Mouse (Mus musculus) CD4-positive, CD25-positive, alpha-beta regulatory T cell, adult 4 months (primary cell): Measurements from ENCODE around the gene Carm1. TPM values are rescaled to one million over a fixed set of nuclear protein-coding genes. Genes with fewer than 3 reads are reported as not detected.
A peak's percentile ranks its signal among the peaks of the same experiment; 100 is the strongest.

Experiments used
- ATAC-seq: one replicate; pipeline ENCODE4 v1.8.0; 2017
- polyA plus RNA-seq, 2 experiments: library from polyadenylated mRNA; unstranded; fragments of 100-300 nt; shearing (Covaris generic); gene quantifications; one replicate each; pipeline ENCODE4 v1.2.1; 2017

Gene Carm1
- polyA plus RNA-seq, 2 experiments from 2014 or later, result 7.1 to 11.4 TPM

DNA sequence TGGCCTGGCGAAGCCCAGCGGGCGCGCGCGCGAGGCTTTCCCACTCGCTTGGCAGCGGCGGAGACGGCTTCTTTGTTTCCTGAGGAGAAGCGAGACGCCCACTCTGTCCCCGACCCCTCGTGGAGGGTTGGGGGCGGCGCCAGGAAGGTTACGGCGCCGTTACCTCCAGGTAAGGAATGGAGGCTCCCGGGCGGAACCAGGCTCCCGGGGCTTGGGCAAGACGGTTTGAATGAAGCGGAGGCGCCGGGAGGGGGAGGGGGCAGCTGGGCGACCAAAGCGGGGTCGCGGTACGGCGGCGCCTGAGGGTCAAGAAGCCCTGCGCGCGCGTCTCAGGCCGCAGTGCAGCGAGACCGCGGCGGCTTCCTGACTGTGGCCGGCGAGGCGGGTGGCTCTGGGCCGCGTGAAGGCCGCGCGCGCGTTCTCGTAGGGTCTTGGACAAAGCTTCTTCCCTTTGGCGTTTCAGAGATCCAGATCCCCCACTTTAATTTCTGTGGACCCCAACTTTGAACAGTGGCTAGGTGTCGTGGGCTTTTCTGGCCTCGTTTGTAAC, 69.6 kb downstream of the Carm1 start:
- ATAC-seq, result peak; percentile 36

DNA sequence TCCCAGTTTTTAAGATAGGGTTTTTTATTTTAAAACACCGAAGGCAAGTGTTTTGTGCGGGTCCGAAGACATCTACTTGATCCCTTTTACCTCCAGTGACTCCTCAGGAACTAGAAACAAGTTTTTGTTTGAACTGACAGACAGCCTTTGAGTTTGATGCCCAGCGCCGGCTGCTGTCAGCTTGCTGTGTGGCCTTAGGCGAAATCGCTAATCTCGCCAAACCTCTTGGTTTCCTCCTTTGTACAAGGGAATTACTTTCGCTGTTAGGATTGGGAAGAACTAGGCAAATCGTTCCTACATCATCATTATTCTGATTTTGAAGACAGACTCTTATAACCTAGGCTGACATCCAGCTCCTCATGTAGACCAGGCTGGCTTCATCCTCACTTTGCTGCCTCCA, 70.4 kb downstream of the Carm1 start:
- no peak for ATAC-seq

DNA sequence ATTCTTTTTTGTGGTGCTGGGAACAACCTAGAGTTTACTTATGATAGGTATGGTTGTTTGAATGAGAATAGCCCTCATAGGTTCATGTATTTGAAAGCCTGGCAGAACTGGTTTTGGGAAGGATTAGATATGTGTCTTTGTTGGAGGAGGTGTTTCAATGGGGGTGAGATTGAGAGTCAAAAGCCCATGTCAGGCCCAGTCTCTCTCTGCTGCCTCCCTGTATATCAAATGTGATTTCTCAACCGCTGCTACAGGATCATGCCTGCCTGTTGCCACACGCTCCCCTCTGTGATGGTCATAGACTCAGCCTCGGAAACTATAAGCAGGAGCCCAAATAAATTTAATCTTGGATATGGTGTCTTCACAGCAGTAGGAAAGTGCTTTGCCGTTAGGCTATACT, 73.5 kb downstream of the Carm1 start:
- no peak for ATAC-seq

DNA sequence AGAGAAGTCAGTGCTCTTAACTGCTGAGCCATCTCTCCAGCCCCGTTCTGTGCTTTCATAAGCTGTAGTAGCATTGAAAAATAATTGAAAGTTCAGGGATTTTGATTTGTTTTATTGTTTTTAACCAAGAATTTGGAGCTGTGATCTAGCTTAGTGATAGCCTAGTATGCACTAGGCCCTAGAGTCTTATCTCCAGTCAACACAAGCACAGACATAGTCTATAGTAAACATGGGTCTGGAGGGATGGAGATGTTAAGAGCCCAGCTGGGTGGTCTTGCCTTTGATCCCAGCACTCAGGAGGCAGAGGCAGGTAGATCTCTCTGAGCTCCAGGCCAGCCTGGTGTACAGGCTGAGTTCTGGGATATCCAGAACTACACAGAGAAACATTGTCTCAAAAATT, 76.0 kb downstream of the Carm1 start:
- ATAC-seq, result no peak

DNA sequence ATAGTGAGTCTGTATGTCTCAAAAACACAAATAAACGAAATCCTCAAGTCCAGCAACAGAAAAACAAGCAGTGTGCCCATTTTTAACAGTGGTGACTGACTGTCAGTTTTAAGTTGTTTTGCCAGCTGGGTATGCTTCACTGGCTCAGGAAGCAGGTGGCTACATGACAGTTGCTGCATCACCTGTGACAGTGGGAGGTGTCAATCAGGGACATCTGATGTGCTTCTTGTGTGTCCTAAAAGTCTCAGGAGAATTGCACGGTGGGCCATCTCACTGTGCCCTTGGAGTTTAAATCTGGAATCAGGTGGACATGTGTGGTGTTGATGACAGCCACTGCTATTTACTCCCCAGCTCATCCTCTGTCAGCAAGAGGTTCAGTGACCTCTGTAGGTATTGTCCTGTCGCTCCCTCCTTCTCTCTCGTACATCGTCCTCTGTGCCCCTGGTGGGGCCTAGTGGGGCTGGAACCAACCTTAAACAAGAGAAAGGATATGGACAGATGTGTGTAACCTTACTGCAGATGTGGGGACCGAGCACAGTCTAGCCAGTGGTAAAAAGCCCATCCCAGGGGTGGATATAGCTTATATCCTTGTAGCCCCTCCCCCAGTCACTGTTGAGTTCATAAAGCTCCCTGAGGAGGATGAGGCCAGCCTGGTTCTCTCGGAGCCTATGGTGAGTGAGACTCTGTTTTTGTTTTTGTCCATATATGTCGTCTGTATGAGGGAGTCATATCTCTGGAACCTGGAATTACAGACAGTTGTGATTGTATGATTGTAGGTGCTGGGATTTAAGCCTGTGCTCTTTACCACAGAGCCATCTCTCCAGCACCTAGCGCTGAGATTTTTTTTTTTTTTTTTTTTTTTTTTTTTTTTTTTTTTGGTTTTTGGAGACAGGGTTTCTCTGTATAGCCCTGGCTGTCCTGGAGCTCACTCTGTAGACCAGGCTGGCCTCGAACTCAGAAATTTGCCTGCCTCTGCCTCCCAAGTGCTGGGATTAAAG, 78.9 kb downstream of the Carm1 start:
- ATAC-seq, result no peak

DNA sequence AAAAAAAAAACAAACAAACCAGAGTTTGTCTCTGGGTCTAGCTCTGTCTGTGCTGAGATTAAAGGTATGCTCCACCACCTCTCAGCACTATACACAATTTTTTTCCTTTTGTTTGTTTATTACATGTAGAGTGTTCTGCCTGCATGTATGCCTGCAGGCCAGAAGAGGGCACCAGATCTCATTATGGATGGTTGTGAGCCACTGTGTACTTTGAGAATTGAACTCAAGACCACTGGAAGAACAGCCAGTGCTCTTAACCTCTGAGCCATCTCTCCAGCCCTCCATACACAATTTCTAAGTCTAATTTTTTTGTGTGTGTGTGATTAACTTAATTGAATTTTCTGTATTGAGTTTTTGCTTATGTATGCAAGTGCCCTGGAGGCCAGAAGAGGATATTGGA, 79.9 kb downstream of the Carm1 start:
- peak; percentile 54 for ATAC-seq

DNA sequence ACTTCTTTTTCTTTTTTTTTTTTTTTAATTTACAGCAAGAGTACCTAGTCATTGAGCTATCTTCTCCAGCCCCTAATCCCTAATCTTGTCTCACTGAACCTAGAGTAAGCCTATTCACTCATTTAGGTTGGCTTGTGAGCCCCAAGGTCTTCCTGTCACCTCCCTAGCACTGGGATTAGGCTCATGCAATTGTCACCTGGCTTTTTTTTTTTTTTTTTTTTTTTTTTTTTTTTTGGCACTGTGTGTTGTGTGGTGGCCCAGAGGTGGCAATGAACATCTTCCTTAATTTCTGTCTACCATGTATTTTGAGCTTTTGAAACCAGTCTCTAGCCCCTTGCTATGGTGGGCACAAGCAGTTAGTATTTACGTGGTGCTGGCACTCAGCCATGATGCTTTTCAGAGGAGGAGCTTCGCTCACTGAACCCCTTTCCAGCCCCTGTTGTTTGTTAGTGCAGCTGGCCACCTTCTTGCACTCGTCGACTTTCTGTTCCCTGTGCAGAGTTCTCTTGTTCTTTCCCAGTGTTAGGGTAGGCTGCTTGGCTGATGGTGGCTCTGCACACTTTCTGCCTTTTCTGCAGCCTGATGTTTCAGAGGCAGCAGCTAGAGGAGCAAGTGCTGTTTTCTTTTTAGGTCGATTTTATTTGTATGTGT, 80.6 kb downstream of the Carm1 start:
- ATAC-seq, result no peak

DNA sequence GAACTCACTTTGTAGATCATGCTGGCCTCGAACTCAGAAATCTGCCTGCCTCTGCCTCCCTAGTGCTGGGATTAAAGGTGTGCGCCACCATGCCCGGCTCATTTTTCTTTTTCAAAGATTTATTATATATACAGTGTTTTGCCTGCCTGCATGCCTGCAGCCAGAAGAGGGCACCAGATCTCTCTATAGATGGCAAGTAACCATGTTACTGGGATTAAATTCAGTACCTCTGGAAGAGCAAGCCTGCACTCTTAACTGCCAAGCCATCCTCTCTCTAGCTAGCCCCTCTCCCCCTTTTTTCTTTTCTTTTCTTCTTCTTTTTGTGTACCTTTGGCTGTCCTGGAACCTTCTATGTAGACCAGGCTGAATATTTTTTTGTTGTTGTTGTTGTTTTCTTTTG, 84.0 kb downstream of the Carm1 start:
- peak; percentile 71 for ATAC-seq

DNA sequence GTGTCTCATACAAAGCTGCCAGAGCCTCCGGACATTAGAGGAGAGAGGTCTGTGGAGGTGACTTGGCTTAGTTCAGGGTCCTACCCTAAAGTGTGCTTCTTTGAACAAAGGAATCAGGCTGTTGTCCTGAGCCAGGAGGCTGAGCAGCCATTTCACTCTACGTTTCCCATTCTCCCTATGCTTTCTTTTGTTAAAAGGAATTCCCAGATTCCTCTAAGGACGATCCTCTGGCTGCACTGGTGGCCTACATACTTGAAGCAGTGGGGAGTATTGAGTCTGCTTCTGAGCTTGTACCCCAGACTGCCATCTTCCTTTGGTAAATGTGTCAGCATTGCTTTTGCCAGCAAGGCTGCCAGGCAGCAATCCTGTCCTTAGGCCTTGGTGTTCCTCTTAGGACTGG, 86.4 kb downstream of the Carm1 start:
- no peak for ATAC-seq

DNA sequence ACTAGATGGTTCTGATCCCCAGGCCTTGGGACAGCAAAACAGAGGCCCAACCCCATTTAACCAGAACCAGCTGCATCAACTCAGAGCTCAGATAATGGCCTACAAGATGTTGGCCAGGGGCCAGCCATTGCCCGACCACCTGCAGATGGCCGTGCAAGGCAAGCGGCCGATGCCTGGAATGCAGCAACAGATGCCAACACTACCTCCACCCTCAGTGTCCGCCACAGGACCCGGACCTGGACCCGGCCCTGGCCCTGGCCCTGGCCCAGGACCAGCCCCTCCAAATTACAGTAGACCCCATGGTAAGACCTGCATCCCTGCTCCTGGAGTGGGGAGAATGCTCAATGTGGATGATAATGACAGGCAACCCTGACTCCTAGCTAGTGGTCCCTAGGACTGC, 88.9 kb downstream of the Carm1 start:
- no peak for ATAC-seq

DNA sequence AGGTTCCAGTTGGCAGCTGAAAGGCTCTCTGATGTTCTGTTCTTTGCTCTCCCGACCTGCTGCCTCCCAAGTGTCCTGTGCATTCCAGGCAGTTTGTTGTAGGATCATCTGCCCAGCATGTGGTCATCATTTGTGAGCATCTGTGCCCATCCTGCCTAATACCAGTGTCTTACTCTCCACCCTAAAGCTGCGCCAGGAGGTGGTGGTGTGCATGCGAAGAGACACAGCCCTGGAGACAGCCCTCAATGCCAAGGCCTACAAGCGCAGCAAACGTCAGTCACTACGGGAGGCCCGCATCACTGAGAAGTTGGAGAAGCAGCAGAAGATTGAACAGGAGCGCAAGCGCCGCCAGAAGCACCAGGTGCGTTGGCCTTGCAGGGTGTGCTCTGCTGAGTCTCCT, 92.3 kb downstream of the Carm1 start:
- no peak for ATAC-seq

Other genes with a start within 250 kb of the Carm1 start
- 1 to 10 TPM; 2.4 to 2.9 TPM for gene Ap1m2, start 234.6 kb upstream of the Carm1 start, polyA plus RNA-seq
- 100 to 1,000 TPM; 242 to 364 TPM for gene Slc44a2, start 226.2 kb upstream of the Carm1 start, polyA plus RNA-seq
- gene Ilf3, start 179.0 kb upstream of the Carm1 start, polyA plus RNA-seq, result 100 to 1,000 TPM; 127 to 203 TPM
- gene Qtrt1, start 135.1 kb upstream of the Carm1 start, polyA plus RNA-seq, result 10 to 100 TPM; 32.1 to 46.9 TPM
- gene Dnm2, start 122.0 kb upstream of the Carm1 start, polyA plus RNA-seq, result 100 to 1,000 TPM in 1 of 2 experiments, 10 to 100 TPM in 1; 97.0 to 119 TPM
- 1 to 10 TPM; 6.4 to 8.2 TPM for gene Tmed1, start 36.6 kb upstream of the Carm1 start, polyA plus RNA-seq
- gene AB124611, start 20.7 kb upstream of the Carm1 start, polyA plus RNA-seq, result 10 to 100 TPM; 51.6 to 60.4 TPM
- gene Timm29, start 45.8 kb downstream of the Carm1 start, polyA plus RNA-seq, result 1 to 10 TPM; 3.2 to 6.1 TPM
- 10 to 100 TPM; 19.6 to 30.7 TPM for gene Yipf2, start 45.9 kb downstream of the Carm1 start, polyA plus RNA-seq
- 10 to 100 TPM; 22.7 to 24.1 TPM for gene Smarca4, start 69.3 kb downstream of the Carm1 start, polyA plus RNA-seq
- 10 to 100 TPM; 17.9 to 42.0 TPM for gene Ldlr, start 176.6 kb downstream of the Carm1 start, polyA plus RNA-seq
- gene Spc24, start 213.4 kb downstream of the Carm1 start, polyA plus RNA-seq, result 10 to 100 TPM in 1 of 2 experiments, 1 to 10 TPM in 1; 6.5 to 13.5 TPM